Mouse (Mus musculus): ENCODE data around the gene Ankrd55.

Gene Ankrd55

DNA sequence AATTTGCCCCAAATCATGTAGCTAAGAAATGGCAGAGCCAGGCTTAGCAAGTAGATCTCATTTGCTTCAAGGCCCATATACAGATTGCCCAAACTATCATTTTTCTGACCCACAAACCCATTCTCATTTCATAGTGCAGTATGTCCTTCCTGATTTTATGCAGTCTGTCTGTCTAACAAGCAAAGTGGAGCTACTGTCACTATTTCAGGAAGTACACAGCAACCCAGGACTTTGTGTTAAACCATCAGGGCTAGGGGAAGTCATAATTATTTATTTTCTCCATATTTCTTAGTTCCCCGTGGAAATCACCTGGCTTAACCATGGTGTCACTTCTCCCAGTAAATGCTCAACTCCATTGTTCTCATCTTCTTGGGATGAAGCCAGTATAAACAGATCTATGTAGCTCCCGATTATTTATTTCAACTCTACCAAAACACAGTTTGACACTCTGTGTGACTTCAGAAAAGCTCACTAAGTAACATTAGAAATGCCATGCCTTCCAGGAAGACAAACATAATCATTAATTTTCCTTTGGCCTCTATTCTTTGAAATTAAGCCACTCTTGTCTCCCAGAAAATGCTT is 98.3 kb downstream of the Ankrd55 start:
- ChIA-PET POLR2A (interaction anchor here in 1 of 4 experiments (0.9 to 1.8 kb wide), 5 partner anchors 10 to 25 kb away, joined by 3 to 7 read pairs (median 4); no protein-coding TSS in a partner anchor), CTCF (no interaction called here)

DNA sequence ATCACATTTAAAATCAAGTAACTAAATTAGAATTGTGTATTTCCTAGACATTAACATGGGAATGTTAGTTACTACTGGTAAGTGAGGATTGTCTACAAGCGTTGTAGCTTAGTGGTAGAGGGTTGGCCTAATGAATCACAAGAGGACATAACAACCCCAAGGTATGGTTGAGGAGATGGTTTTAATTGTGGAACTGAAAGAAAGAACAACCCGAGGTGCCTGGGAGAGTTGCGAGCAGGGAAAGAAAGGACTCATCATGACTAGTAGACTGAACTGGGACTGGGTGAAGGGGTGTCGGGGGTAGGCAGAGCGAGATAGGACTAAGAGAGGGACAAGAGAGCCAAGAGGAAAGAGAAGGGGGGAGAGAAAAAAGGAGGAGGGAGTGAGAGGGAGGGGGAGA is 99.0 kb downstream of the Ankrd55 start:
- ChIA-PET CTCF (no interaction called here), POLR2A (interaction anchor here in 2 of 4 experiments (1.8 to 2.3 kb wide), 2 partner anchors 11 to 24 kb away, joined by 4 to 8 read pairs; no protein-coding TSS in a partner anchor)

DNA sequence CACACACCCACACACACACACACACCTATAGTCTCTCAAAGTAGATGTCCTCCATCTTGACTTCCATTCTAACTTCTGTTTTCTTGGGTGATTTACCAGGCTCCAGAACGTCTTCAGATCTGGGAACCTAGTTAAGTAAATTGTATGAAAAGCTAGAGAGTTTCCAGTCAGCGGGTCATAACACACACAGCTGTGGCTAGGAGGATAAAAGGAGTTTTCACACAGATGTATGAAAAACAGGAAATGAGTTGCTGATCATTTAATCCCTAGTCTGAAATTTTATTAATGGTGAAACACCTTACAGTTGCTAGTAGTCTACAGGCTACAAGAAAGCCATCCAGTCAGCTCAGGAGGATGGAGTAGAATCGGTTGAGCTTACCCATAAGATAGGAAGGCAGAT is 99.9 kb downstream of the Ankrd55 start:
- ChIA-PET CTCF (interaction anchor here in 1 of 4 experiments (0.6 kb wide), 1 partner anchor 28 kb away, joined by 8 read pairs; no protein-coding TSS in a partner anchor), POLR2A (interaction anchor here in 2 of 4 experiments (0.8 to 2.3 kb wide), 2 partner anchors 18 to 23 kb away, joined by 6 to 8 read pairs; no protein-coding TSS in a partner anchor)

GRCm38 (mm10) chr13:112390206-112390605 is 102.0 kb downstream of the Ankrd55 start:
- ChIA-PET CTCF (no interaction called here), POLR2A (interaction anchor here in 1 of 4 experiments (1.5 kb wide), 1 partner anchor 11 kb away, joined by 4 read pairs; no protein-coding TSS in a partner anchor)

- POLR2A ChIA-PET, result interaction anchor here in 1 of 4 experiments (2.3 kb wide), 1 partner anchor 20 kb away, joined by 6 read pairs; no protein-coding TSS in a partner anchor
- CTCF ChIA-PET, result no interaction called here
These were observed 103.1 kb downstream of the Ankrd55 start for GRCm38 (mm10) chr13:112391354-112391753.

DNA sequence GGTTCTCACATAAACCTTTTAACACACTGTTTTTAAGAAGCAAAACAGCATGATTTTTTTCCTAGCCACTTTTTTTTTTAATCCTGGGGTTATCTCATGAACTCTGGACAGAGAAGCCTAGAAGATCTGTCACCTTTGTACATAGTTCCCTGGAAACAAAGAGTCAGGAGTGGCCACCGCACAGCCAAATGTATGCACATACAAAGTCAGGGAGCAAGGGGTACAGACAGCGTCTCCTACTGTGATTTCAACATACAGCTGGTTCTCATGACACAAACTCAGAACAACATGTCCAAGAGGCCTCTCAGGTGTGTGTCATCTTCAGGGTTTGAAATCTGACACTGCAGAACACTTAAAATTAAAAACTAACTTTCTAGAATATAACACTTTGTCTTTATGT is 105.1 kb downstream of the Ankrd55 start:
- CTCF ChIA-PET, result no interaction called here
- POLR2A ChIA-PET, result interaction anchor here in 2 of 4 experiments (1.2 to 2.1 kb wide), 2 partner anchors 18 kb away, joined by 4 to 8 read pairs; no protein-coding TSS in a partner anchor

GRCm38 (mm10) chr13:112394271-112394670 is 106.0 kb downstream of the Ankrd55 start:
- ChIA-PET POLR2A (interaction anchor here in 2 of 4 experiments (1.2 to 2.1 kb wide), 2 partner anchors 17 kb away, joined by 4 to 8 read pairs; no protein-coding TSS in a partner anchor), CTCF (no interaction called here)

DNA sequence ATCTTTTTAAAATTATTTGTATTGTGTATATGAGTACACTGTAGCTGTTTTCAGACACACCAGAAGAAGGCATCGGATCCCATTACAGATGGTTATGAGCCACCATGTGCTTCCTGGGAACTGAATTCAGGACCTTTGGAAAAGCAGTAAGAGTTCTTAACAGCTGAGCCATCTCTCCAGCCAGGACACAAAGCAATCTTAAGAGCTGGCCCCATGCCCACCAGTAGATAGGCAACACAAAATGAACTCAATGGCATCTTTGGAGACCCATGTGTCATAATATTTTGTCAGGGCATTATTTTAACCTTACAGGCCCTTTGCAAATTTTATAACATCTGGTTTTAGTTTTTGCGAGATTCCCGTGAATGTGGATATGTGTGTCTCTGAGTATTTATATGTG is 116.5 kb downstream of the Ankrd55 start:
- POLR2A ChIA-PET, result interaction anchor here in 2 of 4 experiments (0.5 to 7.9 kb wide), 3 partner anchors 9 to 130 kb away, joined by 3 to 56 read pairs (median 3); no protein-coding TSS in a partner anchor
- CTCF ChIA-PET, result no interaction called here

GRCm38 (mm10) chr13:112405184-112405583 is 116.9 kb downstream of the Ankrd55 start:
- CTCF ChIA-PET, result no interaction called here
- POLR2A ChIA-PET, result no interaction called here

DNA sequence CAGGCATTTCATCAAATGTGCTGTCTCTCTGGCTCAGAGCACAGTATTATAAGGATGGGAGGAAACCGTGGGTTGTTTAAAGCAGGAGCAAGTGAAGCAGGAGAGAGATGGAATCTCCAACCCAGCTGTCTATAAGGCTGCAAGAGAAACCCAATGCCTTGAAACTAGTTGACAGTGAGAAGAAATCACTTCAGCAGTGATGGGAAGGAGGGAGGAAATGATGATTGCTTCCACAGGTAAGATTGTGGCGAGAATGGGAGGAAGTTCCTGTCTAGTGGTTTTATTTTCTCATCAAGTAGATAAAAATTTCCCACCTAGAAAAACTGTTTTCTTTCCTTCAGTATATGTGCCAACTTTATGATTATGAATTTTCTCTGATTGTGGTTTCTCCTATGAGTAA is 118.4 kb downstream of the Ankrd55 start:
- POLR2A ChIA-PET, result interaction anchor here in 2 of 4 experiments (1.0 to 1.7 kb wide), 3 partner anchors 10 to 57 kb away, joined by 3 to 6 read pairs (median 4); partner anchors contain the start of gene Il6st (in 1 of the 2)
- CTCF ChIA-PET, result no interaction called here

DNA sequence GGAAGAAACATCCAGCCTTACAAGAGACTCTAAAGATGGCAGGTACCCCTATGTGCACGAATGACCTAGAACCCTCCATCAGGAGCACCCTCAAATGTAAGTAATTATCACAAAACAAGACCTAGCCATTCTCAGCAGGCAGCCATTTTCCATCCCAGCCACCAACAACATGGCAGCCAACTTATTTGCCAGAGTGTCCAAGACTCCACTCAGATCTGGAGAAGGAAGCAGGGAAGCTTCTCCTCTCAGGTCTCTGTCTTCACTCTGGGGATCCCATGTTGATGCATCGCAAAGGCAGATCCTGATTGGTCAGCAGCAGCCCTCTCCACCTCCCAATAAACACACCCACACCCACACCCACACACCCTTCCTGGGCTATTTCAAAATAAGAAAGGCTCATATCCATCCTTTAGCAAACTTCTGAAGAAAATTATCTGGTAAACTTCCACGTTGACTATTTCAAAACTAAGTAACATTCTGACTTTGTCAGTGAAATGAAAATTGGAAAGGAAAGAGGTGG is 119.0 kb downstream of the Ankrd55 start:
- CTCF ChIA-PET, result no interaction called here
- POLR2A ChIA-PET, result interaction anchor here in 2 of 4 experiments (0.6 to 2.7 kb wide), 5 partner anchors 8 to 315 kb away, joined by 3 to 7 read pairs (median 5); partner anchors contain the start of gene Il6st (in 1 of the 2)

DNA sequence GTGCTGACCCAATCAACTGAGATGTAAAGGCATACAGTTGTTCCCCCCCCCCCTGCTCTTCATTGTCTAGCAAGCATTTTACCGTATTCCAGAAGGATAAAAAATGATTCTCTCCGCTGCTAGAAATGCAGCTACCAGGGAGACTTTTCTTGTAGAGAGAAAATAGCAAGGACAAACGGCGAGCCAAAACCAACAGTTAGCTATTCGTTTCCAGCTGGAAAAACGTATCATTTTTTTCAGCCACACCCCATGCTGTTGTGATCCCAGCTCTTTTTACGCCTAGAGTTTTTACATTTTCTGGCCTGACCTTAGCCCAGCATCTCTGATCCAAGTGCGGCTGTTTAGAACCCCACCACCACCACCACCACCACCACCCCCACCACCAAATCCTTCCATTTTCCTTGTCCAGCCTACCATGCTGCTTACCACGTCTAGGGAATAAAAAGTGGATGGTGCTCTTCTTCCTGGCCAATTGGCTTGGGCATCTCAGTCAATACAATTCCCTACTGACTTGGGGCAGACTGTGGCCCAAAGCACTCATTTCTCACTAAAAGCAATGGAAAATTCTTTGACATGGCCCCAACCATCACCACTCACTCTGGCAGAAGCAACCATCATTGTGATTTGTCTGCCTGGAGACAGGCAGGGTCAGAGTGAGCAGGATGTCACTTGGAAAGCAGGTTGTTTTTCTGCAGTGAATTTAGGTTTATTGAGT is 119.7 kb downstream of the Ankrd55 start:
- ChIA-PET POLR2A (interaction anchor here in 3 of 4 experiments (0.6 to 10.3 kb wide), 13 partner anchors 8 to 1784 kb away, joined by 3 to 193 read pairs (median 4); partner anchors contain the start of gene Il6st (in 2 of the 3)), CTCF (interaction anchor here in 1 of 4 experiments (0.6 kb wide), 1 partner anchor 102 kb away, joined by 6 read pairs; no protein-coding TSS in a partner anchor)

GRCm38 (mm10) chr13:112408701-112409100 is 120.5 kb downstream of the Ankrd55 start:
- POLR2A ChIA-PET, result interaction anchor here in 2 of 4 experiments (0.9 to 10.3 kb wide), 9 partner anchors 9 to 80 kb away, joined by 3 to 193 read pairs (median 5); partner anchors contain the start of gene Il6st (in 2 of the 2)
- CTCF ChIA-PET, result no interaction called here

DNA sequence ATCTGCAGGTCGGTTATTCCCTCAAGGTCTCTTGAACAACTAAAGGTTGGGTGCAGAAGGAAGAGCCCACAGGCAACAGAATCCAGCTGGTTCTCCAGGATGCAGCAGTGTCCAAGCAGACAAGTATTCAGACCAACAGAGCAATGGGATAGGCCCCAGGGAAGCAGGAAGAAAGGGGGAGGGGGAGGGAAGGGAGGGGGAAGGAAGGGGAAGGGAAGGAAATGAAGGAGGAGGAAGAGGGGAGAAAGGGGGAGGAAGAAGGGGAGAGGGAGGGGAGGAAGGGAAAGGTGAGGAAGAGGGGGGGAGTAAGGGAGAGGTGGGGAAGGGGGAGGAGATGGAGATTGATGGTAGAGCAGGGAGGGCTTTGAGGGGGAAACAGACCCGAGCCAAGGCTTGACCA is 121.1 kb downstream of the Ankrd55 start:
- CTCF ChIA-PET, result no interaction called here
- POLR2A ChIA-PET, result interaction anchor here in 3 of 4 experiments (0.6 to 10.3 kb wide), 15 partner anchors 10 to 1300 kb away, joined by 3 to 193 read pairs (median 7); partner anchors contain the start of gene Il6st (in 2 of the 3)

- POLR2A ChIA-PET, result interaction anchor here in 3 of 4 experiments (0.6 to 10.3 kb wide), 32 partner anchors 9 to 537 kb away, joined by 3 to 193 read pairs (median 6); partner anchors contain the start of gene Il6st (in 2 of the 3)
- CTCF ChIA-PET, result interaction anchor here in 1 of 4 experiments (0.7 kb wide), 1 partner anchor 15 kb away, joined by 3 read pairs; no protein-coding TSS in a partner anchor
These were observed 121.6 kb downstream of the Ankrd55 start for GRCm38 (mm10) chr13:112409851-112410250.

DNA sequence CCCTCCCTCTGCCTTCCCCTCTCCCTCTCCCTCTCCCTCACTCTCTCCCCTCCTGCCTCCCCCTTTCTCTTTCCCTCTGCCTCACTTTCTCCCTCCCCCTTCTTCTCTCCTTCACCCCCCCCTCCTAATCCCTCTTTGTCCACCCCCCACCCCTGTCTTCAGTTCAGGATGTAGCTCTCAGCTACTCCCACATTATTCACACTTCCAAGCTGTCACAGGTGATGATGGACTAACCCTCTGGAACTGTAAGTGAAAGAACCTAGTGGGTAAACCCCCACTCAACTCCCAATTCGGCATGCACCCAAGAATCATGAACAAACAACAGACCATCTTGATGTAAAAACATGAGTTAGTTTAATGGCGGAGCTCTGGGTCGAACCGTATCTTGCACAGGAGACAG is 122.2 kb downstream of the Ankrd55 start:
- CTCF ChIA-PET, result interaction anchor here in 2 of 4 experiments (0.6 to 0.7 kb wide), 2 partner anchors 14 to 1699 kb away, joined by 3 read pairs; no protein-coding TSS in a partner anchor
- POLR2A ChIA-PET, result interaction anchor here in 3 of 4 experiments (0.6 to 10.3 kb wide), 42 partner anchors 10 to 536 kb away, joined by 3 to 193 read pairs (median 6); partner anchors contain the start of gene Il6st (in 3 of the 3)

GRCm38 (mm10) chr13:112411216-112411822 is 123.1 kb downstream of the Ankrd55 start:
- POLR2A ChIA-PET, result interaction anchor here in 3 of 4 experiments (0.6 to 10.3 kb wide), 54 partner anchors 8 to 507 kb away, joined by 3 to 193 read pairs (median 5); partner anchors contain the start of genes Il6st (in 3 of the 3) and Plpp1 (in 1 of the 3)
- CTCF ChIA-PET, result no interaction called here

DNA sequence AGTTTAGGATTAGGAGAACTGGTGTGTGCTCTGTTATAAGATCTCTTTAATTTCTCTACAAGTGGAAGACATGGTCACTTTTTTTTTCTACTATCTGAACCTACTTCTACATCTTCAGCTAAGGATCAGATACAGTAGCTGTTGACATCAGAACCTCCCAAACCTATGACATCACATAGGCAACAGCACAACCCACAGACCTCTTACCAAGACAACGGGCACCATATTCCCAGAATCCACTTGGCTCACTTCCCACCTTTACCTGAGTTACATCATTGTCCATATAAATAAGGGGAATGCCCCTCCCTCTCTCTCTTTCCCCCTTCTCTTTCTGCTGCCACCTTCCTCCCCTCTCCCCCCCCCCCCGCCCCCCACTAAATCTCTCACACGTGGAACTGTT is 124.0 kb downstream of the Ankrd55 start:
- CTCF ChIA-PET, result interaction anchor here in 1 of 4 experiments (0.6 kb wide), 1 partner anchor 28 kb away, joined by 5 read pairs; no protein-coding TSS in a partner anchor
- POLR2A ChIA-PET, result interaction anchor here in 3 of 4 experiments (0.7 to 10.3 kb wide), 46 partner anchors 8 to 922 kb away, joined by 3 to 193 read pairs (median 6); partner anchors contain the start of genes Il6st (in 3 of the 3), Plpp1 (in 2 of the 3) and Gpbp1 (in 1 of the 3)

All from embryonic stem cell, embryonic (primary cell).